In the genomic region with DNA sequence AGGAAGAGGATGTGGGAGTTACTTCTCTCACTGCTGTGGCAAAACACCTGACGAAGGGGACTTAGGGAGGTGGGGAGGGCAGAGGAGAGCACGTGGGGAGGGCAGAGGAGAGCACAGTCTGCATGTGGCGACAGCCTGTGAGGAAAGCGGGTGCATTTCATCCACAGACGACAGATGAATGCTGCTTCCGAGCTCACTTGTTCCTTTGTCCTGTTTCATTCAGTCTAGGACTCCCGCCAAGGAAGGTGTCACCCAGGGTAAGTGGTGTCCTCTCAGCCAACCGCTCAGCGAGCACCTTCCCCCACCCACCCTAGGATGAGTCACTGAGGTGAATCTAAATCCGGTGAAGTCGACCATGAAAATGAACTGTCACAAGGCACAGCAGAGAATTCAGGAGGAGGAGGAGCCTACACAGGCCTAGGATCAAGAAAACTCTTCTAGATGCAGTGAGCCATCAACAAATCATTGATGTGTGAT, we compare ENCODE assay signal across 8 mouse cellular contexts. TPM values are rescaled to one million over a fixed set of nuclear protein-coding genes. Genes with fewer than 3 reads are reported as not detected.
DNase-seq lines count a peak whose midpoint lies in the region; ATAC-seq lines count a peak whose summit lies in the region.

No protein-coding gene starts in this region.

- ATAC-seq in erythroblast, adult 5-6 weeks (replicated peaks; ENCODE audit: low FRiP score, poor library complexity, severe bottlenecking), result no peak

- DNase-seq in adrenal gland, adult (ENCODE audit: inconsistent age in 2 of 2, low spot score in 1 of 2), result peak; percentile 49 to 56
- DNase-seq in adrenal gland, postnatal 25 days, result no peak
- peak; percentile 32 for DNase-seq in spleen, postnatal 36 days (ENCODE audit: low spot score in 2 of 2)
- DNase-seq in spleen, postnatal 14 days (ENCODE audit: low spot score in 2 of 2), result no peak
- peak; percentile 70 for DNase-seq in kidney, adult 9 months
- peak; percentile 72 for DNase-seq in thymus, postnatal 14 days
- DNase-seq in gastrocnemius, postnatal 10 days, result no peak

RNA-seq across cellular contexts. Expression of gene BC005537, which starts 15.4 kb away (rescaled TPM):
- total RNA-seq in adrenal gland, postnatal 25 days (2021), result 204 and 221 TPM in 2 replicates
- total RNA-seq in gastrocnemius, postnatal 10 days (2021), result 10 to 100 TPM; 61.1 to 71.3 TPM
- total RNA-seq in erythroblast, adult 5-6 weeks (2015; ENCODE audit: low replicate concordance), result 110 and 132 TPM in 2 replicates
- total RNA-seq in erythroblast, adult 5-6 weeks (2017; ENCODE audit: low replicate concordance), result 106 and 118 TPM in 2 replicates

RNA-seq across cellular contexts. Expression of gene Gmnn, which starts 24.3 kb away (rescaled TPM):
- 12.5 and 14.5 TPM in 2 replicates for total RNA-seq in adrenal gland, postnatal 25 days (2021)
- total RNA-seq in gastrocnemius, postnatal 10 days (2021), result 1 to 10 TPM; 3.7 to 5.6 TPM
- 87.6 and 105 TPM in 2 replicates for total RNA-seq in erythroblast, adult 5-6 weeks (2015; ENCODE audit: low replicate concordance)
- total RNA-seq in erythroblast, adult 5-6 weeks (2017; ENCODE audit: low replicate concordance), result 108 and 135 TPM in 2 replicates

RNA-seq across cellular contexts. Expression of gene Armh2, which starts 45.0 kb away (rescaled TPM):
- not detected in 2 replicates for total RNA-seq in adrenal gland, postnatal 25 days (2021)
- not detected for total RNA-seq in gastrocnemius, postnatal 10 days (2021)
- not detected in 2 replicates for total RNA-seq in erythroblast, adult 5-6 weeks (2015; ENCODE audit: low replicate concordance)
- total RNA-seq in erythroblast, adult 5-6 weeks (2017; ENCODE audit: low replicate concordance), result 2.0 TPM in 1 of 2 replicates, not detected in the other

RNA-seq across cellular contexts. Expression of gene Acot13, which starts 45.3 kb away (rescaled TPM):
- total RNA-seq in adrenal gland, postnatal 25 days (2021), result 87.2 and 92.5 TPM in 2 replicates
- 10 to 100 TPM; 90.3 to 97.4 TPM for total RNA-seq in gastrocnemius, postnatal 10 days (2021)
- total RNA-seq in erythroblast, adult 5-6 weeks (2015; ENCODE audit: low replicate concordance), result 27.8 and 32.5 TPM in 2 replicates
- 12.4 and 17.3 TPM in 2 replicates for total RNA-seq in erythroblast, adult 5-6 weeks (2017; ENCODE audit: low replicate concordance)

RNA-seq across cellular contexts. Expression of gene Tdp2, which starts 45.4 kb away (rescaled TPM):
- 30.2 and 32.5 TPM in 2 replicates for total RNA-seq in adrenal gland, postnatal 25 days (2021)
- total RNA-seq in gastrocnemius, postnatal 10 days (2021), result 10 to 100 TPM; 10.8 to 12.4 TPM
- total RNA-seq in erythroblast, adult 5-6 weeks (2015; ENCODE audit: low replicate concordance), result 16.3 and 25.7 TPM in 2 replicates
- 16.3 and 17.6 TPM in 2 replicates for total RNA-seq in erythroblast, adult 5-6 weeks (2017; ENCODE audit: low replicate concordance)

Comparison
In these comparisons a context has a peak if more than half of its experiments do, and no peak if none do; other contexts are left out.
1. DNase-seq: peak in adrenal gland, adult (2 of 2), spleen, postnatal 36 days (2 of 2), kidney, adult 9 months (single experiment) and thymus, postnatal 14 days (single experiment); none in adrenal gland, postnatal 25 days (single experiment), spleen, postnatal 14 days (0 of 2) and gastrocnemius, postnatal 10 days (single experiment).